Comparison of ENCODE assay signal across 8 mouse cellular contexts in the genomic region with DNA sequence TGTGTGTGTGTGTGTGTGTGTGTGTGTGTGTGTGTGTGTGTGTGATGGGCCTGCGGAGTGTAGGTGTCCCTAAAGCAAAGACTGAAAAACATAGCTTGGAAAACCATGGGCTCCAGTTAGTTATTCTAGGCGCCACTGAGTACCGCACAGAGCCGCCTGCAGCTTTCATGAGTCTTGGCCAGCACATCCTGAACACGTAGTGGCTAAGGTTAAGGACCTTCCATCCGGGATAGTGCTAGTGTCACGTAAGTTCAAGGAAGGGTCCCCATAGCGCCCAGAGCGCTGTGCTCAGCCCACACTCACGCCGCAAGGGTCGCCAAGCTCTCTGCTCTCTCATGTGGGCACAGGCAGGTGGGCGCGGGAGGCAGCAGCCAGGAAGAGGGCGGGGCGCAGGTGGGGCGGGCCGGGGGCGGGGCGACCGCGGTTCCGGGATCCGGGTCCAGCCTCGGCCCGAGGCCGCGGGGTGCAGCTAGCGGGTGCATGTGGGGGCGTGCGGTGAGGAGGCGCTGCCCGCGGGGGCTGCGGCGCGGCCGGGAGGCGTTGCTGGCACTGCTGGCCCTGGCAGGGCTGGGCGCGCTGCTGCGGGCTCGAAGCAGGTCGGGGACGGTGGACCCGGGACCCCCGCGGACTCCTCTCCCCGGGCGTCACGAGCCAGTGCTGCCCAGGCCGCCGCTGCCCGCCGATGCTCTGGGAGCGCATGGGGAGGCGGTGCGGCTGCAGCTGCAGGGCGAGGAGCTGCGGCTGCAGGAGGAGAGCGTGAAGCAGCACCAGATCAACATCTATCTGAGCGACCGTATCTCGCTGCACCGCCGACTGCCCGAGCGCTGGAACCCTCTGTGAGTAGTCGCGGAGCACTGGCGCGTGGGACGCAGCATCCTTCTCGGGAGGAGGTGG. TPM values are rescaled to one million over a fixed set of nuclear protein-coding genes. Genes with fewer than 3 reads are reported as not detected.
A peak's percentile ranks its signal among the peaks of the same experiment; 100 is the strongest.
DNase-seq lines count a peak whose midpoint lies in the region; ATAC-seq lines count a peak whose summit lies in the region.

A gene (plus strand): TSS at position 417 of the 894 bp plus-strand sequence.

- ATAC-seq in embryonic facial prominence, embryonic 13.5 days (ENCODE audit: insufficient number of reproducible peaks, insufficient read depth, low FRiP score, low TSS enrichment, low read depth): peak; percentile 43; the same call in 1 of the 2 replicates
- peak; percentile 84 for ATAC-seq in hindbrain, embryonic 14.5 days (ENCODE audit: low FRiP score)
- ATAC-seq in neural tube, embryonic 12.5 days (ENCODE audit: low FRiP score, low read depth): peak; percentile 65

- H3K27ac ChIP-seq in embryonic facial prominence, embryonic 13.5 days: no peak within 1 kb of the TSS
- H3K27ac ChIP-seq in hindbrain, embryonic 14.5 days: no peak within 1 kb of the TSS
- H3K27ac ChIP-seq in neural tube, embryonic 12.5 days: no peak within 1 kb of the TSS

- H3K36me3 ChIP-seq in embryonic facial prominence, embryonic 13.5 days: no peaks in the 10 kb centered on the region
- no peaks in the 10 kb centered on the region for H3K36me3 ChIP-seq in hindbrain, embryonic 14.5 days (replicated peaks; ENCODE audit: control insufficient read depth, insufficient read depth)
- H3K36me3 ChIP-seq in neural tube, embryonic 12.5 days: no peaks in the 10 kb centered on the region

- peak; percentile 21 to 24 for DNase-seq in cerebellum, postnatal 14 days
- no peak for DNase-seq in cerebellum, adult 9-11 months
- peak; percentile 38 for DNase-seq in ES-CJ7 (ENCODE audit: low read depth, low spot score)
- peak; percentile 53 for DNase-seq in hindbrain, embryonic 14.5 days (ENCODE audit: low spot score)
- peak; percentile 28 for DNase-seq in liver
- DNase-seq in thymus, postnatal 10 days (ENCODE audit: low spot score in 2 of 2): peak; percentile 46 to 63

- H3K9ac ChIP-seq in embryonic facial prominence, embryonic 13.5 days: peak within 1 kb of the TSS; percentile 72
- peak within 1 kb of the TSS; percentile 73 for H3K9ac ChIP-seq in hindbrain, embryonic 14.5 days
- peak within 1 kb of the TSS; percentile 69 for H3K9ac ChIP-seq in neural tube, embryonic 12.5 days

- H3K4me2 ChIP-seq in embryonic facial prominence, embryonic 13.5 days: peak within 1 kb of the TSS; percentile 100
- H3K4me2 ChIP-seq in hindbrain, embryonic 14.5 days (replicated peaks): peak within 1 kb of the TSS; percentile 99
- peak within 1 kb of the TSS; percentile 100 for H3K4me2 ChIP-seq in neural tube, embryonic 12.5 days (replicated peaks)

- peaks cover 50% of the 10 kb centered on the region for H3K27me3 ChIP-seq in embryonic facial prominence, embryonic 13.5 days
- peaks cover 44% of the 10 kb centered on the region for H3K27me3 ChIP-seq in hindbrain, embryonic 14.5 days (ENCODE audit: control insufficient read depth, insufficient read depth, low read length)
- peaks cover 33% of the 10 kb centered on the region for H3K27me3 ChIP-seq in neural tube, embryonic 12.5 days (replicated peaks)

- H3K4me1 ChIP-seq in embryonic facial prominence, embryonic 13.5 days: peaks cover 12% of the 10 kb centered on the region
- H3K4me1 ChIP-seq in hindbrain, embryonic 14.5 days (replicated peaks; ENCODE audit: control insufficient read depth, insufficient read depth, low read length): peaks cover 9% of the 10 kb centered on the region; the same call in 1 of the 2 replicates
- H3K4me1 ChIP-seq in neural tube, embryonic 12.5 days: peaks cover 15% of the 10 kb centered on the region

- WGBS in embryonic facial prominence, embryonic 13.5 days: under 1% methylated on average over 67 of the region's 74 CpGs
- WGBS in hindbrain, embryonic 14.5 days: under 1% methylated on average over 61 of the region's 74 CpGs
- 1% methylated on average over 74 of the region's 74 CpGs for WGBS in neural tube, embryonic 12.5 days

- H3K4me3 ChIP-seq in embryonic facial prominence, embryonic 13.5 days: peak within 1 kb of the TSS; percentile 68
- H3K4me3 ChIP-seq in hindbrain, embryonic 14.5 days (replicated peaks; ENCODE audit: low read length): peak within 1 kb of the TSS; percentile 80
- H3K4me3 ChIP-seq in neural tube, embryonic 12.5 days: peak within 1 kb of the TSS; percentile 67

- H3K9me3 ChIP-seq in embryonic facial prominence, embryonic 13.5 days: no peaks in the 10 kb centered on the region
- H3K9me3 ChIP-seq in hindbrain, embryonic 14.5 days (ENCODE audit: control insufficient read depth, low read length): no peaks in the 10 kb centered on the region
- no peaks in the 10 kb centered on the region for H3K9me3 ChIP-seq in neural tube, embryonic 12.5 days

RNA-seq across cellular contexts. Expression of the gene that starts here (rescaled TPM):
- polyA plus RNA-seq in embryonic facial prominence, embryonic 13.5 days (2015; fragmentation: Nextera tagmentation; extraction: Ambion mirVana): 3.2 and 3.6 TPM in 2 replicates
- 1.2 TPM in 2 replicates for polyA plus RNA-seq in hindbrain, embryonic 14.5 days (2014; fragmentation: Nextera tagmentation; extraction: Ambion mirVana)
- polyA plus RNA-seq in neural tube, embryonic 12.5 days (2016; fragmentation: Nextera tagmentation; extraction: Ambion mirVana): 1.9 and 2.4 TPM in 2 replicates
